Mouse (Mus musculus): ENCODE data around the gene Vps18.

Vps18 gene

DNA sequence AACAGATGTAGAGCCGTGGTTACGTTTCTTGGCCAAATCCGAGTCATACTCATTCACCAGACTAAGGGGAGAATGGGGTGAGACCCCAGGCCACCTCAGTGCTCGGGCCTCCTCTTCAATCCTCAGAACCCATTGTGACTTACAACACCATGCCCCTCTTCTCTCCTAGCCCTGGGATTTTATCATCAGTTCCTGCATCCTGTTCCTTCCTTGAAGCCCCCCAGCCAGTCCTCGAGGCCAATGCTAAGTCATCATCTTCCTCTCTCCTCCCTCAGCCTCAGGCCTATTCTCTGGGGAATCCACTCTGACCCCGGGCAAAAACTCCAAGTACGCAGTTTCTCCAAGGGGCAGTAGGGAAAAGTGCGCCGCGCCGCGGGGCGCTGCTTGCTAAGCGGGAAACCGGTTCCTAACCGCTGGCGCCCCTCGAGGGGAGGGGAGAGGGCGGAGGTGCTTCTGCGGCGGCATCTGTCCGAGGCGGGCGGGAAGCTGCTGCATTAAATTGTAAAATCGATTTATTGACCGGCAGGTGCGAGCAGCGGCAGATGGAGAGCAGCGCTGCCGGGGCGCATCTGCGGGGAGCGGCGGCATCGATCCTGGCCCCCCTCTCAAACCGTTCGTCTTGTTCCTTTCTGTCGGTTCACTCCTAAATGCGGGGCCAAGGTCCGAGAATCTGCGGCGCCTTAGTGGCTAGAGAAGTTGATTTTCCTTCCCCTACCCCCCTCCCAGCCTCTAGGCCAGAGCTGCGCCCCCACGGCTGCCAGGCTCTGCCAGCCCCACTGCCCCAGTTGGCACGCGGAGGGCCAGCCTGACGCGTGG is 33.4 kb downstream of the Vps18 start:
- no peak for DNase-seq (ENCODE audit: low read depth, low spot score)

DNA sequence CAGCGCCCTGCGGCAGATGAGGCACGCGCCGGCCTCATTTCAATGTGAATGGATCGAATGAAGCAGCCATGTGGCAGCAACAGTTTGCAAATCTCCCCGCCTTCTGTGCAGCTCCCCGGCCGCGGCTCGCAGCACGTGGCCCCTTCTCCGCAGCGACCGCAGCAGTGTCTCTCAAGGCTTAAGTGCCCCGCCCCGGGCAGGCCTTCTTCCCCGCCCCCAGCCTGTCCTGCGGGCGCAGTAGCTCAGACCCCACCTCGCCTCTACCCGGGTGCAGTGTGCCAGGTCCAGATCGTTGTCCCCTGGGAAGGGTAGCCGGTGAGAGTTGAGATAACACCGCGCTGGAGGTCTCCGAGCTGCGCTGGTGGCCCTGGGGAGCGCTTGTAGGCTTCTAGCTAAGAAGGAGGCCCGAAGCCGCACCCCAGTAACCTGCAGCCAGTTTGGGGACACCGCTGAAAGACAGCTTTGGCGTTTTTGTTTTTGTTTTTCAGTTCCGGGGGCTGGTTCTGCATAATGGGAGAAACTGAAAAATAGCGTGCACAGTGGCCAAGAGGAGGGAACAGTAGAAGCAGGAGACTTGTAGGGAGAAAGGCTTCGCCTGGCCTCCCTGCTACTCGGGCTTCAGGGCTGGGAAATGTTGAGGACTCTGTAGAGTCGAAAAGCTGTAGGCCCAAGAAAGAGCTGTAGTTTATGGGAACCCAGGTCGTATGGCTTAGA is 34.2 kb downstream of the Vps18 start:
- DNase-seq (ENCODE audit: low read depth, low spot score) = no peak

DNA sequence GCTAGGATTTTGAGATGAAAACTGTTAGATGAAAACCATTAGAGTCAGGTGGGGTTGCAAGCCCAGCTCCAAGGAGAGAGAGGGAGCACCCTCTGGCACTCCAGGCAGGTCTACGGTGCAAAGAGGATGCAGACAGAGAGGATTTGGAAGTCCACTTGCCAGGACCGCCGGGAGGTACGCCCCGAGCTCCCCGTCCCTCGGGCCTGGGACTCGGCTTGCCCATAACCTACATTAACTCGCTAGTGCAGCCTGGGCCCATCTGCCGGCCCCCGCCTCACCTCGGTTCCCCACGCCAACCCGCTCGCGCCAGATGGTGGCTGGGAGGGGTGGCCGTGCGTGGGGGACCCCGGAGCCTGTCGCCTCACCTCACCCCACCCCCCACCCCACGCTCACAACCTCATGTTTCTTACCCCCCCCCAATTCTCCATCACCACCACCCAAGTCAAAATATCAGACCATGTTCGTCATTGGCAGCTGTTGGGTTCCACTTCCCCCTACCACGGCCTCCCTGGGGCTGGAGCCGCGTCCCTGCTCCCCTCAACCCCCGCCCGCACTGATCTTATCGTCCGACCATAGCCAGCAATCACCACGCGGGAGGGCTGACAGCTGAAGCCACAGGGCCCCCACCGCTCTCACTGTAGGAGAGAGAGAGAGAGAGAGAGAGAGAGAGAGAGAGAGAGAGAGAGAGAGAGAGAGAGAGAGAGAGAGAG is 35.5 kb downstream of the Vps18 start:
- DNase-seq (ENCODE audit: low read depth, low spot score) = no peak

DNA sequence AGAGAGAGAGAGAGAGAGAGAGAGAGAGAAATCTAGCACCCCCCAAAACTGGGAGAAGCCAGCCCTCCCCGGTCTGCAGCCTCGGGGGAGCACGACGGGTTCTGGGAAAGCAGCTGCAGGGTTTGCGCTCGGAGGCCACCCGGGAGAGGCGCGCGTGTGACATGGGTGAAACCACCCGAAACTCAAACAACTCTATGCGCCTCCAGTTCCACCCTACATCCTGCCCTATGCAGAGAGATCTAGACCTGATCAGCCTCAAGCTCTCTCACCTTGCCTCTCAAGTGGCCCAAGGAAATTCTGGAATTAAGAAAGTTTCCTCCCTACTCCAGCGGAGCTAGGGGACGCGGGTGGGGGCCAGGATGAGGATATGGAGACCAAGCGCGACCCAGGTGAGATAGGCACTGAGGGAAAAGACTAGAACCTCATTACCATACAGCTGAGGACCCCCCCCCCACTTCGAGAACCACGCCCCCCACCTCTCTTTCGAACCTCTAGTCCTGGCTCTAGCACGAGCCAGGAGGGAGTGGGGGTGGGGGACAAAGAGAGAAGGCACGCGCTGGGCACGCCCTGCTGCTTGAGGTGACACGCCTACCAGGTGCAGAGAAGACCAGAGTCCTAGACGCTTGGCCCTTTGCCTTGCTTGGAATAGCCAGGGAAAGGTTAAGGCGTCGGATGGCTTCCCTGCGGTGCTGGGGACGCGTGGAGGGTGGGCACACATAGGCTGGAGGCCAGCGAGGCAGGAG is 36.2 kb downstream of the Vps18 start:
- no peak for DNase-seq (ENCODE audit: low read depth, low spot score)

DNA sequence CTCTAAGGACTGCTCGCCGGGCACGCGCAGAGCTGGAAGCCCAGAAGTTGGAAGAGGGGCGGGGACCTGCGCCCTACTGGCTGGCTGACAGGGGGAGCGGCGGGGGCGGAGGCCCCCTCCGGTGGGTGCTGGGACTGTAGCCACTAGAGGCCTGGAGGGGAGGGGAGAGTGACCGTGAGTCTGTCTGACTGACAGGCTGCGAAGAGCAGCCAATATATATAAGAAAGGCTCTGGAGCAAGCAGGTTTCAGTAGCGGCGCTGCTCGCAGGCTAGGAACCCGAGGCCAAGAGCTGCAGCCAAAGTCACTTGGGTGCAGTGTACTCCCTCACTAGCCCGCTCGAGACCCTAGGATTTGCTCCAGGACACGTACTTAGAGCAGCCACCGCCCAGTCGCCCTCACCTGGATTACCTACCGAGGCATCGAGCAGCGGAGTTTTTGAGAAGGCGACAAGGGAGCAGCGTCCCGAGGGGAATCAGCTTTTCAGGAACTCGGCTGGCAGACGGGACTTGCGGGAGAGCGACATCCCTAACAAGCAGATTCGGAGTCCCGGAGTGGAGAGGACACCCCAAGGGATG is 37.1 kb downstream of the Vps18 start, which contains the start of gene Dll4:
Gene Dll4 (plus strand): TSS at position 217 of the 576 bp plus-strand sequence.
- DNase-seq (ENCODE audit: low read depth, low spot score) = peak; percentile 47

DNA sequence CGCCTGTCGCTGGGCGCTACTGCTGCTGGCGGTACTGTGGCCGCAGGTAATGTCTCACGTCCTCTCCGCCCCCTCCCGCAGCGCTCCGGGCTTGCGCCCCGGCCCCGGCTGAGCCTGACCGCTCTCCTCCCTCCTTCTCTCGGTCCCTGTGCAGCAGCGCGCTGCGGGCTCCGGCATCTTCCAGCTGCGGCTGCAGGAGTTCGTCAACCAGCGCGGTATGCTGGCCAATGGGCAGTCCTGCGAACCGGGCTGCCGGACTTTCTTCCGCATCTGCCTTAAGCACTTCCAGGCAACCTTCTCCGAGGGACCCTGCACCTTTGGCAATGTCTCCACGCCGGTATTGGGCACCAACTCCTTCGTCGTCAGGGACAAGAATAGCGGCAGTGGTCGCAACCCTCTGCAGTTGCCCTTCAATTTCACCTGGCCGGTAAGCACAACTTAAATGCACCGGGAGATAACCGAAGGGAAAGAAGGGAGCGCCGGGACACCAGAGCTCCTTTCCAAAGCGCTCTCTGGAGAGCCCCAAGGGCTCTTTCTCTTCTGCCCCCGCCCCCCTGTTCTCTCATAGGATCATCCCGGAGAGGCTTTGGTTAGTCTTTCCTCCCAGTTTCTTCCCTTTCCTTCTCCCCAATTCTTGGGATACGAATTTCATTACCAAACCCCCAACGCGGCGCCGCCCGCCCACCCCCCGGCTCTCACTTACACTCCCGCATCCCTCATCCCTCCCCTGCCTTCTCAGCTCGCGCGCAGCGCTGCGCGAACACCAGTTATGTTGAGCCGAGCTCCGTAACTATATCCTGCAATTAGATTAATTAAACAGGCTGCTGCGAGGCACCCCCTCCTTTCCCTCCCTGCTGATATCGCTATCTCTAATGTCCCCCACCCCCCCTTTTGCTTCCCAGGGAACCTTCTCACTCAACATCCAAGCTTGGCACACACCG is 37.9 kb downstream of the Vps18 start:
- no peak for DNase-seq (ENCODE audit: low read depth, low spot score)

DNA sequence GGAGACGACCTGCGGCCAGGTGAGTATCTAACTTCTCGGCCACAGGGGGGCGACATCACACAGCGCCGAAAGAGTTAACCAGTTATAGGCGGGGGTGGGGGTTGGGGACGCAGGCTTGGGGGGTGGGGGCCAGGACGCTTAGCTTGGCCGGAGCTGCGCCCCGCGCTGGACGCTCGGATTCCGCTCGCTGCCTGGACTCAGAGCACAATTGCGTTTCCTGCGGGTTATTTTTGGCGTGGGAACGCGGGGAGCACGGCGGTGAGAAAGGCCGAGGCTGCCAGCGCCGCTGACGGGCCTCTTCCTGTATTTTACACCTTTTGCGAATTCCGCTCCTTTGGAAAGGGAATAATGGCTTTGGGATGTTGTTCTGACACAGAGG is 38.6 kb downstream of the Vps18 start:
- peak; percentile 35 for DNase-seq (ENCODE audit: low read depth, low spot score)

DNA sequence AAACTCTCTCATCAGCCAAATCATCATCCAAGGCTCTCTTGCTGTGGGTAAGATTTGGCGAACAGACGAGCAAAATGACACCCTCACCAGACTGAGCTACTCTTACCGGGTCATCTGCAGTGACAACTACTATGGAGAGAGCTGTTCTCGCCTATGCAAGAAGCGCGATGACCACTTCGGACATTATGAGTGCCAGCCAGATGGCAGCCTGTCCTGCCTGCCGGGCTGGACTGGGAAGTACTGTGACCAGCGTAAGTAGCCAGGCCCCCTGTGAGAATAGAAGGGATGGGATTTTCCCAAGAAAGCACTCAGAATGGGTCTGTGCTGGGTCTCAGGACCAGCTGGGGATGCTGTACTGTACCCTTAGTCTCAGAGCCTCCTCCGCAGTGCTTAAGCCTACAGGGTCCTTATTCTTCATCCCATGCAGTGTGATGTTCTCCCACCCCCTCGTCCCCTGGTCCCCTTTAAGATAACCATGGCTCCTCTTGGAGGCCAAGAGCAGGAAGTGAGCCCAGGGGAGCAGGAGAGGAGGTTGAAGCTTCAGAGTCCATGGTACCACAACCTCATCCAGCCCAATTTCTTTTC is 39.5 kb downstream of the Vps18 start:
- DNase-seq (ENCODE audit: low read depth, low spot score) = no peak

DNA sequence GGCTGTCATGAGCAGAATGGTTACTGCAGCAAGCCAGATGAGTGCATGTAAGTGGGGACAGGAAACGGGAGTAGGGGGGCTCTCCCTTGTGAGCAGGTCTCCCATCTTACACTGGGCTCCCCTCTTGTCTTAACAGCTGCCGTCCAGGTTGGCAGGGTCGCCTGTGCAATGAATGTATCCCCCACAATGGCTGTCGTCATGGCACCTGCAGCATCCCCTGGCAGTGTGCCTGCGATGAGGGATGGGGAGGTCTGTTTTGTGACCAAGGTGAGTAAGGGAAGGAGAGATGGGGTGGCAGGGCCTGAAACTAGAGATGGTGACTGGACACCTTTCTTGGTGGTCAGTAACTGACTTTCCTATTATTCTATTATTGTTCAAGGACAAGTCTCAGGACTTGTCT is 40.0 kb downstream of the Vps18 start:
- DNase-seq (ENCODE audit: low read depth, low spot score) = no peak

DNA sequence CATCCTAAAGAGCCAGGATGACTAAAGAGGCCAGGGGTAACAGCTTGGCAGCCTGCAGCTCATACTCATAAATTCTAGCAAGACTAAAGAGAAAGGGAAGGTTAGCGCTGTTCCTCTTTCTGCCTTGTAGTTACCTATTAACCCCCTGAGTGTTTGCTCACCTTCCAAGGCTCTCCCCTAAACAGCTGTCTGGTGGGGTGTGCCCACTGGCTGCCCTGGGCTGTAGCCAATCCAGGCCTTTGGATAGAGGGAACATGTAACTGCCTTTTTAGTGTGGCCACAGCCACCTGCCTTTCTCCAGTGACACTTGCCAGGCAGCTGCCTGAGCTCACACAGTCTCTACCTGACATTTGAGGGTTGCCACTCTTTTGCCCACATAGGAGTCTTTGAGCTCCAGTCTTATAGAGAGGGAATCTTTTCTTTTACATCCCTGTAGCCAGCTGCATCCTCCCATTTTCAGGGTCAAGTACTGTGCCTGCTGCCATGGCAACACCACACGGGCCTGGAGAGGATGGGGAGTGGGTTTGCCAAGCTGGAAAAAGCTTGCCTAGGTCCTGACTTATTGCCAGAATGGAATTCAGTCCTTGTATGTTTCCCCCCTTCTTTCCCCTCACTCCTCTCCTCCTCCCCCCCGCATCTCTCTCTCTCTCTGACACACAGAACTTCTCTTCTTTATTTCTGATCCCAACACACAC is 40.7 kb downstream of the Vps18 start:
- DNase-seq (ENCODE audit: low read depth, low spot score) = no peak

DNA sequence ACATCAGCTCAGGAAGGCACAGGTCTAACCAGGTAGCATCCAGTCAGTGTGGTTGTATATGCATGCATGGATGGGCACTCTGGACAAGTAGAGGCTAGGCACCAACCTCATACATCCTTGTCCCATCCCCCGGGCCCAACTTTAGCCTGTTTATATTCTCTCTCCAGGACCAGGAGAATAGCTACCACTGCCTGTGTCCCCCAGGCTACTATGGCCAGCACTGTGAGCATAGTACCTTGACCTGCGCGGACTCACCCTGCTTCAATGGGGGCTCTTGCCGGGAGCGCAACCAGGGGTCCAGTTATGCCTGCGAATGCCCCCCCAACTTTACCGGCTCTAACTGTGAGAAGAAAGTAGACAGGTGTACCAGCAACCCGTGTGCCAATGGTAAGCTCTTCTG is 42.3 kb downstream of the Vps18 start:
- DNase-seq (ENCODE audit: low read depth, low spot score) = no peak

DNA sequence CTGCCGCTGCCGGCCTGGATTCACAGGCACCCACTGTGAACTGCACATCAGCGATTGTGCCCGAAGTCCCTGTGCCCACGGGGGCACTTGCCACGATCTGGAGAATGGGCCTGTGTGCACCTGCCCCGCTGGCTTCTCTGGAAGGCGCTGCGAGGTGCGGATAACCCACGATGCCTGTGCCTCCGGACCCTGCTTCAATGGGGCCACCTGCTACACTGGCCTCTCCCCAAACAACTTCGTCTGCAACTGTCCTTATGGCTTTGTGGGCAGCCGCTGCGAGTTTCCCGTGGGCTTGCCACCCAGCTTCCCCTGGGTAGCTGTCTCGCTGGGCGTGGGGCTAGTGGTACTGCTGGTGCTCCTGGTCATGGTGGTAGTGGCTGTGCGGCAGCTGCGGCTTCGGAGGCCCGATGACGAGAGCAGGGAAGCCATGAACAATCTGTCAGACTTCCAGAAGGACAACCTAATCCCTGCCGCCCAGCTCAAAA is 43.7 kb downstream of the Vps18 start:
- DNase-seq (ENCODE audit: low read depth, low spot score) = no peak

DNA sequence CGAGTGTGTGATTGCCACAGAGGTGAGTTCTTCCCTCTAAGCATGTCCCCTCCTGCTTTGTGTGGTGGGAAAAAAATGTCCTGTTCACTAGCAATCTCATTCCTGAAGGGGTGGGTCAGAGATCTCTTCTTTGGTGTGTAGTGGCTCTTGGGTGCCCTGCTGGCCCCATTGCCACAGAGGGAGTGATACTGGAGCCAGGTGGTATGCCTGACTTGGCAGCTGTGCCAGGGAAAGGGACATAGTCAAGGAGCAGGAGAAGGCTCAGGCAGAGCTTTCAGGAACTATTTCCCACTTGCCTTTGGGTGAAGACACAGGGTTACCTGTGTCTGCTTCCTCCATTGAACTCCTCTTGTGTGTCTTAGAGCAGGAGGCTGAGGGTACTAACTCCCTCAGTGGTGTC is 45.6 kb downstream of the Vps18 start:
- DNase-seq (ENCODE audit: low read depth, low spot score) = no peak

DNA sequence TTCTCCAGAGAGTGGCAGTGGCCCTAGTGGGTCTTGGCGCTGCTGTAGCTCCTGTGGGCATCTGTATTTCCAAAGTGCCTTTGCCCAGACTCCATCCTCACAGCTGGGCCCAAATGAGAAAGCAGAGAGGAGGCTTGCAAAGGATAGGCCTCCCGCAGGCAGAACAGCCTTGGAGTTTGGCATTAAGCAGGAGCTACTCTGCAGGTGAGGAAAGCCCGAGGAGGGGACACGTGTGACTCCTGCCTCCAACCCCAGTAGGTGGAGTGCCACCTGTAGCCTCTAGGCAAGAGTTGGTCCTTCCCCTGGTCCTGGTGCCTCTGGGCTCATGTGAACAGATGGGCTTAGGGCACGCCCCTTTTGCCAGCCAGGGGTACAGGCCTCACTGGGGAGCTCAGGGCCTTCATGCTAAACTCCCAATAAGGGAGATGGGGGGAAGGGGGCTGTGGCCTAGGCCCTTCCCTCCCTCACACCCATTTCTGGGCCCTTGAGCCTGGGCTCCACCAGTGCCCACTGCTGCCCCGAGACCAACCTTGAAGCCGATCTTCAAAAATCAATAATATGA is 46.5 kb downstream of the Vps18 start:
- DNase-seq (ENCODE audit: low read depth, low spot score) = no peak

DNA sequence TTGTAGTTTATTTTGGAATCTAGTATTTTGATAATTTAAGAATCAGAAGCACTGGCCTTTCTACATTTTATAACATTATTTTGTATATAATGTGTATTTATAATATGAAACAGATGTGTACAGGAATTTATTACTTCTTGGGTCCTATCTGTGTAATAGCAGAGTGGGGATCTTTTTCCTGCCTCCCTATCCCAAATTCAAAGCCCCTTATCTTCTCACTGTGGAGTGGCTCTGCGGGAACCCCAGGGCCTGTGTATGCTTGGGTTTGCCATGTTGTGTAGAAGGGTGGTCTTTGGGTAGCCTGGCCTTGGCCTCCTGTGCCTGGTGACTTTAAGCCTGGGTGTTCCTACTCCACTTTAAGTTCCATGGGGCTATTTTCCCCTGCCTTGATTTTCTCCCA is 47.0 kb downstream of the Vps18 start:
- no peak for DNase-seq (ENCODE audit: low read depth, low spot score)

DNA sequence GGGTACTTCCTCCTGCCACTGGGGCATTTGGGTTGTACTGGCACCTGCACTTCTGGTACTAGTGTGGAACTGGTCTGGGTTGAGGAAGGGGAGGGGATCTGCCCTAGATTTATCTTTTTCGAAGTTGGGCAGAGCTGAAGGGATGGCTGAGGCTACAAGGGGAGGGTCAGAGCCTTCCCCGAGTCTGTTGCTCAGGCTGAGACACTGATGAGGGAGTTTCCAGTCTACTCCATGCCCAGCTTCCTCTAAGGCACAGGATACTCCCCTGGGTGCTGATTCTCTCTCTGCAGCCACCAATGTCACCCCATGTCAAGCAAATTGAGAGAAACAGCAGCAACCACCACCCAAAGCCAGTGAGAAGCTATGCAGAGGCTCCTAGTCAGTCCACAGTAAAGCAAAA is 47.5 kb downstream of the Vps18 start:
- DNase-seq (ENCODE audit: low read depth, low spot score) = no peak

DNA sequence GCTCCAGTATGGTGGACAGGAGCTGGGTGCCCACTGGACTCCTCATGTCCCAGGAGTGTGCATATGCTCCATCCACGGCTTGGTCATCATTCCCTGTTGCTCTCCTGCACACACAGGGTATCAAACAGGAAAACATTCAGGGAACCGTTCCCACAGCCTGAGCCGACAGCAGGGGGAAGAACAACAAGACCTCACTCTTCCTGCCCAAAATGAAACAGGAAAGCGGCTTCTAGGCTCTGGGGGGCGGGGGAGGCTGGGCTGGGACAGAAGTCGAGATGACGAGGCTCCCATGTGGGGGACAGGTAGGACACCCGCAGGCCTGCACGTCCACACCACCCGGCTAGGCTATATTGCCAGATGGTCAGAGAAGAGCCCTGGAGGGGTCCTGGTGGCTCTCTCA is 47.9 kb downstream of the Vps18 start:
- no peak for DNase-seq (ENCODE audit: low read depth, low spot score)

DNA sequence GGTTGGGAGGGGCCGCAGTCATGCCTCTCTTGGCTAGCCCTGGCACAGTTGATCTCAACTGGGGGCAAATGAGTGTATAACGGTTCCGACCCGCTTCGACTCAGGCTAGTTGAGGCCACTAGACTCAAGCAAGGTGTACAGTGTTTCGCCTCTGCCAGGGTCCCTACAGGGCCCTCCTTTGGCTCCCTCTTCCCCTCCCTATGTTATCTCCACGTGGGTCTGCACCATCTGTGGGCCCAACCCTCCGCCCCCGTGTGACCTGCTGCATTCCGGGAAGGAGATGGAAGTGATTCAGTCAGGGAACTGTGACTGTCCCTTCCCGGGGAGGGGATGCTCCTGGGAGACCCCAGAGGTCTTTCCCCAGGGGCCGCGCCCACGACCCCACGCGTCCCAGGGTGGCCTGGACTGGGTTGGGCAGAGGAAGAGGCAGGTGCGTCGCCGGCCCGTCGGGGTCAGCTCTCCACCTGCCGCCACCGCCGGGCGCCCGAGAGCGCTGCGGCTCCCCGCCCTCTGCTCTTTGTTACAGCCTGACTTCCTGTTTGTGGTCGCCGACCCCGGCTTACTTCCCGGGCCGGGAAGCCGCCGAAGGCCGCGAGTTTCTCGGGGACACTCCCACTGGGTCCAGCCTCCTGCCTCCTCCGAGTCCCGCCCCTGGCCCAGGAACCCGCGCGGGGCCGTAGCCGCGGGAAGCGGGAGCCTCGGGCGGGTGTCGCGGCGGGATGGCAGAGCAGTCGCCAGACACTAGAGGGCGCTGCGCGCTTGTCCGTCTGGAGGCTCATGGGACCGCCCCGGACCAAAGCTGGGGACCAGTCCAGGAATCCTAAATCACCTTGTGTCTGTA is 49.1 kb downstream of the Vps18 start:
- DNase-seq (ENCODE audit: low read depth, low spot score) = peak; percentile 82
